Mouse (Mus musculus): ENCODE measurements around the gene Bloc1s4. TPM values are rescaled to one million over a fixed set of nuclear protein-coding genes. Genes with fewer than 3 reads are reported as not detected.

Gene Bloc1s4
- polyA plus RNA-seq, 1 experiment from 2014 or later, result 32.8 TPM

DNA sequence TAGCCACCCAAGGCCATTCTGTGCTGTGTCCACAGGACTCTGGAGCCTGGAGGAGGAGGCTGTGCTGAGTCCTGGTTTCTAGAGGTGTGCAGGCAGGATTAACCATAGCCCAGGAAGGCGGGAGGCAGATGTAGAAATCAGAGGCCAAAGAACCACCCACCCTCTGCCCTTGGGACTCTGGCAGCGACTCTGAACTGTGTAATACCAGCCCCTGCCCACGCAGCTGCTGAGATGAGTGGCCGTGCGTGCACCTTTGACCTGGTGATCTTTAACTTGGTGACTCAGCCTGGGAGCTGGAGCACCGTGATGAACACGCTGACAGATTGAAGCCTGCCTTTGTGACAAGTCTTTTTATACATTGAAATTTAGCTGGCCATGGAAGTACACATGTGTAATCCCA lies 24.2 kb downstream of the Bloc1s4 start:
- Histone ChIP-seq H3K9ac (no peak overlapping the region), H3K4me3 (no peak overlapping the region), H3K27ac (no peak overlapping the region), H3K36me3 (no peaks in the 10 kb centered on the region), H3K4me1 (no peaks in the 10 kb centered on the region), H3K4me2 (replicated peaks) (no peak overlapping the region), H3K27me3 (replicated peaks) (no peaks in the 10 kb centered on the region), H3K9me3 (no peaks in the 10 kb centered on the region)
- WGBS, result 75% methylated on average over 7 of the region's 7 CpGs
- ATAC-seq (ENCODE audit: low FRiP score, low read depth), result no peak

DNA sequence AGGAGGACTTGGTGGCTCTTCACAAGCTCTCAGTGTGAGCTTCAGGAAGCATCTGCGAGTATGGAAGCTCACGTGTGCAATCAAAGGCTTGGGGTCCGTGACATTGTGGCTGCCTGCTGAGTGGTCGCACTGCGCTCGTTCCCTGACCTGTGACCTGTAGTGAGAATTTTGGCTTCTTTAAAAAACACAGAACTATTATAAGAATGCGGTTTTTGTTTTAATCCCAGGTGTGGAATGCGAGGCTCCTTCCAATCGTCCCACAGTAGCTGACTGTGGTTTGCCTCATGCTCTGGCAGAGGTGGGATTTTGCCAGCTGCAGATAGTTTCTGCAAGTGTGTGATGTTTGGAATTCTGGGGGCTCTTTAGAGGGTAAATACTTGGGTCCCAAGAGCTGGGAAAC lies 25.1 kb downstream of the Bloc1s4 start:
- H3K27ac ChIP-seq, result no peak overlapping the region
- H3K4me2 ChIP-seq (replicated peaks), result no peak overlapping the region
- H3K4me1 ChIP-seq, result no peaks in the 10 kb centered on the region
- H3K4me3 ChIP-seq, result no peak overlapping the region
- ATAC-seq (ENCODE audit: low FRiP score, low read depth), result no peak
- no peaks in the 10 kb centered on the region for H3K36me3 ChIP-seq
- 73% methylated on average over 9 of the region's 9 CpGs for WGBS
- H3K9me3 ChIP-seq, result no peaks in the 10 kb centered on the region
- H3K27me3 ChIP-seq (replicated peaks), result no peaks in the 10 kb centered on the region
- no peak overlapping the region for H3K9ac ChIP-seq

DNA sequence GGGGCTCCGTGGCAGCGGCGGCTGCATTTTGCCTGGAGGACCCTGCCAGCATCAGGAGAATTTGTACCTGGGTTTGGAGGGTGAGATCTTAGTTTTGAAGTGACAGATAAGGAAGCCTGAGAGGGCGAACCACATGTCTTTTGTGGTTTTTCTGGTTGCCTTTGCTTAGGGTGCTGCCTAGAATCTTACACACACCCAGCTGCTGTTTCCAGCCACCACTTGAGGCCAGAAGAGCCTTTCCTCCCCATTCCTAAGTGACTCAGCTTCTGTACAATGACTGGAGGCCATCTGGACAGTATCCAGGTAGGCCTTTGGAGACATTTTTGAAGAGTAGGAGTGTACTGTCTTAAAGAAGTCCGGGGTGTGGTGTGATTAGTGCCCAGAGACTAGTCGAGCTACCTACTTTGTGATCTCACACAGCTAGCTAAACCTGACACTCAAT lies 26.0 kb downstream of the Bloc1s4 start:
- H3K4me3 ChIP-seq, result no peak overlapping the region
- H3K27me3 ChIP-seq (replicated peaks), result no peaks in the 10 kb centered on the region
- H3K36me3 ChIP-seq, result no peaks in the 10 kb centered on the region
- H3K4me1 ChIP-seq, result no peaks in the 10 kb centered on the region
- H3K9me3 ChIP-seq, result no peaks in the 10 kb centered on the region
- H3K9ac ChIP-seq, result no peak overlapping the region
- H3K4me2 ChIP-seq (replicated peaks), result no peak overlapping the region
- H3K27ac ChIP-seq, result no peak overlapping the region
- 81% methylated on average over 6 of the region's 6 CpGs for WGBS
- no peak for ATAC-seq (ENCODE audit: low FRiP score, low read depth)

DNA sequence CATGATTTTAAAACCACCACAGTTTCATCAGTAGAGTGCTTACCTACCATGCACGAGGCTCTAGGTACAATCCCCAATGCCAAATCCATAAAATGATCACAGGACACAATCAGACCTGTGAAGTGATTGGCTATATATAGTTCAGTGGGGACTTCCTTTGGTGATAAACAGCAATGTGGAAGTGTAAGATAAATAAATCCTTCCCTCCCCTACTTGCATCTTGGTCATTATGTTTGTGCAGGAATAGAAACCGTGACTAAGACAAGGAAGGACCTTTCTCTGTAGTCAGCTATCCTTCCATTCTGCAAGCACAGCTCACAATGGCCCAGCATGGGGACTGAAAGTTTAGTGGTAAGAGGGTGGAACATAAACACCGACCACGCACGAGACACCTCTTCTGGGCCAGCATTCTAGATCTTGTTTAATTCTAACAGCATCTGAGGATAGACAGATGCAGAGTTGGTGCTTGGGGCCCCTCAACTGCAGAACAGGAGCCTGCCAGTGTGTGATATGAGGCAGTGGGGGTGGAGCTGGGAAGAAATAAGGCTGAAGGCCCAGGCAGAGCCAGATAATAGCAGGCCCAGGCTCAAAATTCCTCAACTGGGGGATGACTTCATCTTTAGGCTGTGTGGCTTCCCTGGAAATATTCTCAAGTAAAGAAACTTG lies 27.6 kb downstream of the Bloc1s4 start:
- Histone ChIP-seq H3K27me3 (replicated peaks) (no peaks in the 10 kb centered on the region), H3K9ac (no peak overlapping the region), H3K4me2 (replicated peaks) (no peak overlapping the region), H3K36me3 (no peaks in the 10 kb centered on the region), H3K4me1 (no peaks in the 10 kb centered on the region), H3K9me3 (no peaks in the 10 kb centered on the region), H3K4me3 (no peak overlapping the region), H3K27ac (no peak overlapping the region)
- ATAC-seq (ENCODE audit: low FRiP score, low read depth), result no peak
- 75% methylated on average over 5 of the region's 5 CpGs for WGBS

DNA sequence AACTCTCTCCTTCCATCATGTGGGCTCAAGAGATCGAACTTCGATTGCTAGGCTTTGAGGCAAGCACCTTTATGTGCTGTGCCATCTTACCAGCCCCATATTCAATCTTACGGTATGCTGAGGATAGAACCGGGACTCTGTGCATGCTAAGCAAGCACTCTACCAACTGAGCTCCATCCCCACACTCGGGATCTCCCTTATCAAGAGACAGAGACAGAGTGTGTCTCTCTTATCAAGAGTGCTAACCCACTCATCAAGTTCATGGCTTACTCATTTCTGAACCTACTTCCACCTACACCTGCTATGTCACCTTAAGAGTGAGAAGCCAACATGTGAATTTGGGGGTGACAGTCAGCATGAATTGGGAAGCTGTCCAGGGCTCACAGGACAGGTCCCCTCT lies 28.2 kb downstream of the Bloc1s4 start:
- no peak for ATAC-seq (ENCODE audit: low FRiP score, low read depth)
- Histone ChIP-seq H3K9ac (no peak overlapping the region), H3K4me3 (no peak overlapping the region), H3K9me3 (no peaks in the 10 kb centered on the region), H3K36me3 (no peaks in the 10 kb centered on the region), H3K27ac (no peak overlapping the region), H3K4me2 (replicated peaks) (no peak overlapping the region), H3K4me1 (no peaks in the 10 kb centered on the region), H3K27me3 (replicated peaks) (no peaks in the 10 kb centered on the region)
- 84% methylated on average over 5 of the region's 5 CpGs for WGBS

DNA sequence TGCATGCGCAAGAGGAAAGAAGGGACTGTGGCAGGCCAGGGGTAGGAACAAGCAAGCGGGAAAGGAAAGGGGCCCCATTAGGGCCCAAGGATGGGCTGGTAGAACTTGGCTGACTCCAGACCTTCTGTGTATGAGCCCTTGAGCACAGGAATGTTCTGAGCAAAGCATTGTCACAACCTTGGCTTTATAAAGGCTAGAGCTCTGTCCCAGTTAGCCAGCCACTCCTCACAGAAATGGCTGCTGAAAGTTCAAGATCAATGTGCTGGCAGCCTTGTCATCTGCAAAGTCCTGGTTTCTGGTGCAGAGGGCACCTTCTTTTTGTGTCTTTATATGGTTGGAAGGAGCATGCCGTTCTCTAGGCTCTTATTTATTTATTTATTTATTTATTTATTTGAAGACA lies 28.8 kb downstream of the Bloc1s4 start:
- H3K27me3 ChIP-seq (replicated peaks), result no peaks in the 10 kb centered on the region
- WGBS, result 90% methylated on average over 3 of the region's 3 CpGs
- no peak overlapping the region for H3K4me3 ChIP-seq
- H3K9me3 ChIP-seq, result no peaks in the 10 kb centered on the region
- no peak overlapping the region for H3K9ac ChIP-seq
- H3K4me1 ChIP-seq, result no peaks in the 10 kb centered on the region
- ATAC-seq (ENCODE audit: low FRiP score, low read depth), result no peak
- H3K27ac ChIP-seq, result no peak overlapping the region
- H3K4me2 ChIP-seq (replicated peaks), result no peak overlapping the region
- no peaks in the 10 kb centered on the region for H3K36me3 ChIP-seq

DNA sequence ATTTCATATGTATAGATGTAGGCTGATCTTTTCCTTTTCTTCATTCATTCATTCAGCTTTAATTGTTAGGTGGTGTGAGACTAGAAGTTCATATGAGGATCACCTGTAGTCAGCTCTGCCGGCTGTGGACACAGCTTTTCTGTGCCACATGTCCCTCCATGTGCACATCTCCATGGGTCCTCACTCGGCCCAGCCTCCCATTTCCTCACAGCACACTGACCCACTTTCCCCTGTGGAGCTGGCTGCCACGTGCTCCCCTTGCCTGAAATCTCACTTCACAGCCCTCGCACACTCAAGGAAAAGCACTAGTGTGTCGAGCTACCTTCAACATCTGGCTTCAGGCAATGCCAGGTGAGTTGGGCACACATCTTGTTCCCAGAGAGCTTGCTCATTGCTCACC lies 29.3 kb downstream of the Bloc1s4 start:
- no peak overlapping the region for H3K27ac ChIP-seq
- H3K4me3 ChIP-seq, result no peak overlapping the region
- no peaks in the 10 kb centered on the region for H3K27me3 ChIP-seq (replicated peaks)
- no peak overlapping the region for H3K4me2 ChIP-seq (replicated peaks)
- WGBS, result 86% methylated on average over 5 of the region's 5 CpGs
- no peak overlapping the region for H3K9ac ChIP-seq
- no peaks in the 10 kb centered on the region for H3K4me1 ChIP-seq
- no peaks in the 10 kb centered on the region for H3K36me3 ChIP-seq
- H3K9me3 ChIP-seq, result no peaks in the 10 kb centered on the region
- ATAC-seq (ENCODE audit: low FRiP score, low read depth), result no peak

DNA sequence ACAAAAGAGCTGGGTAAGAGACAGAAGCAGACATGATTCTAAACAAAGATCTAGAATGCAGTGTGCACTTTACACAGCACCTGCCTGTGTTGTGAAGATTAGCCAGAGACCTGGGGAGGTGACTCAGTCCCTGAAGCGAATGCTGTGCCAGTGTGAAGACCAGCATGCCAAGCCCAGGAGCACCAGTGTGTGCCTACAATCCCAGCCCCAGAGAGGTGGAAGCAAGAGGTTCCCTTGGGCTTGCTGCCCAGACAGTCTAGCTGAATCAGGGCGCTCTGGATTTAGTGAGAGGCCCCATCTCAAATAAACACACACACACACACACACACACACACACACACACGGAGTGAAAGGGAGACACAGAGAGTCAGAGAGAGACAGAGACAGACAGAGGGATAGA lies 30.6 kb downstream of the Bloc1s4 start:
- Histone ChIP-seq H3K4me1 (peaks cover 5% of the 10 kb centered on the region), H3K4me2 (replicated peaks) (no peak overlapping the region), H3K36me3 (no peaks in the 10 kb centered on the region), H3K27me3 (replicated peaks) (no peaks in the 10 kb centered on the region), H3K27ac (no peak overlapping the region), H3K9ac (no peak overlapping the region), H3K4me3 (no peak overlapping the region), H3K9me3 (no peaks in the 10 kb centered on the region)
- WGBS, result 87% methylated on average over 3 of the region's 3 CpGs
- no peak for ATAC-seq (ENCODE audit: low FRiP score, low read depth)

DNA sequence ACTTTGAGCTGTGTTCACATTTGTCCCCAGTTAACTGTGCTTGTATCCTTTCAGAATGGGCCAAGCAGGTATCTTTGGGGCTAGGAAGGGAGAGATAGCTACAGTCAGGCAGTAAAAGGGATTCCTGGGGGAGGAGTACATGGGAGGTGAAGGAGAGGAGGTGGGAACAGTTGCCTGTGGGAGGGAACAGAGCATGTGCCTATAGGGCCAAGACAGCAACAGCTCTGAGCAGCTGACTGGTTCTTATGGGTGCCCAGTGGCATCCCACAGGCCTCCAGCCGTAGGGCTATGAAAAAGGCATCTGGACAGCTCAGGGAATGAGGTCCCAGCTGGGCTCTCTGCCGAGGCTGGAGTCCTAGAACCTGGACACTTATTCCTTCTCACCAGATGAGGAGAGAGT lies 31.6 kb downstream of the Bloc1s4 start:
- WGBS, result 60% methylated on average over 2 of the region's 2 CpGs
- no peak overlapping the region for H3K4me2 ChIP-seq (replicated peaks)
- H3K9me3 ChIP-seq, result no peaks in the 10 kb centered on the region
- H3K4me3 ChIP-seq, result no peak overlapping the region
- peaks cover 15% of the 10 kb centered on the region for H3K4me1 ChIP-seq
- no peaks in the 10 kb centered on the region for H3K36me3 ChIP-seq
- no peaks in the 10 kb centered on the region for H3K27me3 ChIP-seq (replicated peaks)
- H3K27ac ChIP-seq, result no peak overlapping the region
- ATAC-seq (ENCODE audit: low FRiP score, low read depth), result no peak
- H3K9ac ChIP-seq, result no peak overlapping the region

DNA sequence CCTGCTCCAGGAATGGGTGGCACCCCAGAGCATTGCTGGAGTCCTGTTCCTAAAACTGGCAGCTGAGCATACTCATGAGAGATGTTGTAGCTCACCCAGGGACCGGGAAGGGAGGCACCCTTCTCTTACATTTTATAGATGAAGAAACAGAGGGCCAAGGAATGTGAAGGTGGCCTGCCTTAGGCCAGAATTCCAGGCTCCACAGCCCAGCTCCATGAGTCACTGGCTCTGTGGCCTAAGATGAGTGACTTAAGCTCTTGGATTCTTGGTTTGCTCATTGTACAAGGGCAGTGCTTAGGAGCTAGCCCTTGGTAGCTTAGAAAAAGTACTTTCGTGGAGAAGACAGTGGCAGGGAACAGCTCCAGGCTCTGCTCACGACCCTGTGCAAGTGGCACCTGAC lies 33.6 kb downstream of the Bloc1s4 start:
- Histone ChIP-seq H3K4me2 (replicated peaks) (no peak overlapping the region), H3K4me3 (no peak overlapping the region), H3K36me3 (no peaks in the 10 kb centered on the region), H3K9ac (no peak overlapping the region), H3K27ac (no peak overlapping the region), H3K9me3 (no peaks in the 10 kb centered on the region), H3K4me1 (peaks cover 17% of the 10 kb centered on the region), H3K27me3 (replicated peaks) (no peaks in the 10 kb centered on the region)
- ATAC-seq (ENCODE audit: low FRiP score, low read depth), result no peak
- WGBS, result 76% methylated on average over 3 of the region's 3 CpGs

DNA sequence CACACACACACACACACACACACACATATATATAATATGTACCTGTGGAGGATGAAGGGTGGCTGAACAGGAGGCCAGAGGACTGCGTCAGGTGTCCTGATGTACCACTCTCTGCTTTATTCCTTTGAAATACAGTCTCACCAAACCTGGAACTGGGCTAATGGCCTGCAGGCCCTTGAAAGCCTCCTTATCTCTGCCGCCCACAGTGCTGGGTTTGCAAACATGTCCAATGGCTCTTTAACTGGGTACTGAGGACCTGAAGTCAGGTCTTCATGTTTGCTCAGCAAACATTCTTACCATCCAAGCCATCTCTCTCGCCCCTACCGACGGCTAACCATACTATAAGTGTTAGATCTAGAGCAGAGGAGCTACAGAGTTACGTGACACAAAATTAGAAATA lies 34.8 kb downstream of the Bloc1s4 start:
- Histone ChIP-seq H3K36me3 (no peaks in the 10 kb centered on the region), H3K4me1 (peaks cover 17% of the 10 kb centered on the region), H3K27me3 (replicated peaks) (no peaks in the 10 kb centered on the region), H3K9ac (no peak overlapping the region), H3K27ac (no peak overlapping the region), H3K4me3 (no peak overlapping the region), H3K9me3 (no peaks in the 10 kb centered on the region), H3K4me2 (replicated peaks) (peak overlapping the region; percentile 63; the same call in 1 of the 2 replicates)
- WGBS, result 87% methylated on average over 6 of the region's 6 CpGs
- no peak for ATAC-seq (ENCODE audit: low FRiP score, low read depth)

DNA sequence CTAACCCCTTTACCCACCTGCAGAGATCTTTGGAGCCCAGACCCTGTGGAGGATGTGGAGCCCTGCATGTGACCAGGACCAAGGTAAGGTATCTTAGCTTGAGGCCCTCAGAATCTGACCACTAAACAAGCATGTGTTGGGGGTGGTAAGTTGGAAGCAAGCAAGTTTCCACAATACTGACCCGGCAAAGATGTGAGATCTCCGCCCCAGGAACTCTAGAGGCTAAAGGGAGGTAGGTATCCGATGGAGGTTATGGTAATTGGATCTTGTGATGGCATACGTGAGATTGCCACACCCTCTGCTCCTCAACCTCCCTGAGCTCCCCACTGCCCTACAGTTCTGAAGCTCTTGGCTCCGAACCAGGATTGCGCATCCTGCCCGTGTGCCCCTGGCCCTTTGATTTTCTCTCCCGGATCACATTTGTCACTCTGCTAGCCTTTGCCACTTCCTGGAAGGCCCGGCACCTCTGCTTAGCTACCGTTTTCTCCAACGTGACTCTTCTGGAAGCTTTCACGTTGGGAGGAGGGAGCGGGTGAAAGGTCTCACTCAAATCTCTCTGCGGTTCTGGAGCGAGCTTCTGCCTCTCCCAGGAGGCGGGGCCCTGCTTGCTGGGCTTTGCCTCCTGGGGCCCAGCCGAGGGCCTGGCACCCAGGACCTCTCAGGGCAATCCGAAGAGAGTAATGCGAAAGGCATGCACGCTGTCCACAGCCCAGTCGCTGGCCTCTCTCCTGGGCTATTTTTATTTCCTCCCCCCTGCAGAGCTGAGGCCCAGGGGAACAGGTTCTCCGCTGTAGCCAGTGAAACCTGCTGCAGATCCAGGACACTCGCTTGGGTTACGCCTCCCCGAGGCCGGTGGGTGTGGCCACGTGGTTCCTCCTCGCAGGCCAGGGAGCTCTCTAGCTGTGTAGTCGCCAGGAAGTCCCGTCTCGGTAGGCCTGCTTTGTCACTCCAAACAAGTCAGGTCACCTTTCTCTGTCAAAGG lies 35.6 kb downstream of the Bloc1s4 start:
- H3K36me3 ChIP-seq, result no peaks in the 10 kb centered on the region
- peaks cover 17% of the 10 kb centered on the region for H3K4me1 ChIP-seq
- WGBS, result 6% methylated on average over 31 of the region's 31 CpGs
- peak overlapping the region; percentile 38 for H3K9ac ChIP-seq
- H3K4me2 ChIP-seq (replicated peaks), result peak overlapping the region; percentile 63
- ATAC-seq (ENCODE audit: low FRiP score, low read depth), result peak; percentile 61; the same call in 1 of the 2 replicates
- H3K27me3 ChIP-seq (replicated peaks), result no peaks in the 10 kb centered on the region
- H3K4me3 ChIP-seq, result peak overlapping the region; percentile 17
- no peak overlapping the region for H3K27ac ChIP-seq
- H3K9me3 ChIP-seq, result no peaks in the 10 kb centered on the region

Data from neural tube, embryonic 12.5 days (tissue).